Mouse (Mus musculus): ENCODE results near the gene Atg4b. TPM values are rescaled to one million over a fixed set of nuclear protein-coding genes. Genes with fewer than 3 reads are reported as not detected.
A peak's percentile ranks its signal among the peaks of the same experiment; 100 is the strongest.
"Not testable (repeated sequence)": the region's sequence is repeated elsewhere in the genome, so short reads cannot be mapped to it uniquely, and the experiment has no call there.

The Atg4b gene
- total RNA-seq, 4 experiments from 2014 or later = 77.7 to 85.0 (median 79.6) TPM

DNA sequence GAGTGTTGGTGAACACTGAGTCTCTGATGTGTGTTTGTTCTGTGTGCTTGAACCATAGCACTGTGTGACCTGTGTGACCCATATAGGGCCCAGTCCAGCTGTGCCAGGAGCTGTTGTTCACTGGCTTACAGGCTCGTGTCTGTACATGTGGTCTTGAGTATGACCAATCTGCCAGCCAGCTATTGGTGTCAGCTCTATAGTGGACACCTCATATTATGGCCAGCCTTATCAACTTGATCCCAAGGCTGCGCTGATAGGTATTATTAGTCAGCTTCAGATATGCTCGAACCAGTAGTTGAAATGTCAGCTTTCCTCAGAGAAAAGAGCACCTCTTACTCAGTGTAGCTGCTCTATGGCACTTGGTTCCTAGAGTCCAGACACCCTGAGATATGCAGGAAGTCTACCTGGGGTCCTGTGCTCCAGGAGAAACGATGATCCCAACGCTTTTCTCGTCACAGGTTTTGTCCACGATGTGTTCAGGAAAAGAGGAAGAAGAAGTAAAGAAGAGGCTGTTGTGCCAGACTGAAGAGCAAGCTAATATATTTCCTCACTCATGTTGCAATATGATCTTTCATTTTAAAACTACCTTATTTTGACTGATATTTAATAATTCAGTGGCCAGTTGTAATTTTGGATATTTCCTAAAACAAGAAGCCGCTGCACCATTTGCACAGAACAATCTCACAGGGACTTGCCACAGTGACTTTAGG is 66.7 kb downstream of the Atg4b start:
- no peak for DNase-seq (ENCODE audit: low spot score in 2 of 2)

DNA sequence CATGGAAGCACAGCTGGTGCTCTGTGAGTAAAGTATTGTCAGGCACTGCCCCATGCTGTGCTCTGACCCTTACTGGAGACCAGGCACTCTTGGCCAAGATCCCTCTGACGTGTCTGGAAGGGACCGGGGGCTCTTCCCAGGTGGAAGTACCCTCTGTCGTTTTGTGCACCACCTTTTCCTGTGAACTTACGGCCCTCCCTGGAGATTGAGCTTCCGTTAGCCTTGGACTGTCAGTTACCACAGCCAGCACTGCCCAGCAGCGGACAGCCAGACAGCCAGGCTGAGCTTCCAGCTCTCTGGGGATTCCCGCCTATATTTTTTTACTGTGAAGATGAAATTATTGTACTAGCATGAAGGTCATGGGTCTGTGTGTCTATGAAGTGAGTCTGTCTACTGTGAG is 67.4 kb downstream of the Atg4b start:
- DNase-seq (ENCODE audit: low spot score in 2 of 2) = no peak

DNA sequence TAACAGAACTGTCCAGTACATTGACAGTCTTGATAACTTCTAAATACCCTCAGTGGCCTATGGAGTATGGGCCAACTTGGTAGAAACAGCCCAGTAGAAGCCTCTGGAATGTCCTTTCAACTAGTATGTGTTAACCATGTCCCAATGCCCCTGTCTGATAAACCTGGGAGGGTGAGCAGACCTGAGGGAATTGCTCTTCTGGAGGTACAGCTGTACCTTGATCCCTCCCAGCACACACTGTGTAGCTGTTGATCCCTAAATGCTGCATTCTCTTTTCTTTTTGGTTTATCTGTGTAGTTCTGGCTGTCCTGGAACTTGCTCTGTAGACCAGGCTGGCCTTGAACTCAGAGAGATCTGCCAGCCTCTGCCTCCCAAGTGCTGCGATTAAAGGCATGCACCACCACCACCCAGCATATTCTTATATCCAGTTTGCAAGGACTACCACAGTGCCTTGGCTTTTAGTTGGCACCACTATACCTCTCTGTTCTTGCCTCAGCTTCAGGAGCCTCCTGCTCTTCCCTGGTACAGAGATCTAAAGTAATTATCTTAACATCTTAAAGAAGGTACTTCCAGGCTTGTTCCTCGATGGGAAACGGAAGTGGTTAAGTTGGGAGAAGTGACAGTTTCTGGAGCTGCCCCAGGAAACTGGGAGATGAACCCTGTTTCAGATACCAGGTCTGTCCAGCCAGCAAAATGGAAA is 72.6 kb downstream of the Atg4b start:
- no peak for DNase-seq (ENCODE audit: low spot score in 2 of 2)

DNA sequence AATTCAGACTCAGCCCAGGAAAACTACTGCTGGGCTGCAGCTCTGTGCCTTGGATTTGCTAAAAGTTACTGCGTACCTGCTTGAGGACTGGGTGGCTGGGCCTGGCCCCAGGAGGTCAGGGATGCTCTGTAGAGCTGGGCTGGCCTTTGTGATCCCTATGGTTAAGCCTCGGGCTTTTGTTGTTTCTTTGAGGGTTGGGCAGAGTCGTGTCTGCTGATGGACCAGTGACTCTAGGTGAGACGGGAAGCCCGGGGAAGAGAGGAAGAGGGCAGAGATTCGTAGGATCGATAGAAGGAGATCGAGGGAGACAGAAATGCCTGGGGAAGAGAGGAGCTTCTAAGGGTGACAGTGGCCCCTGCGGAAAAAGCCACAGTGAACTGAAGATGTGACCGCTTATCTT is 73.3 kb downstream of the Atg4b start, which contains the start of gene D2hgdh:
TSS of gene D2hgdh (plus strand) at position 301 of the 400 bp plus-strand sequence.
- DNase-seq (ENCODE audit: low spot score in 2 of 2) = peak in 1 of 2 experiments; percentile 10

DNA sequence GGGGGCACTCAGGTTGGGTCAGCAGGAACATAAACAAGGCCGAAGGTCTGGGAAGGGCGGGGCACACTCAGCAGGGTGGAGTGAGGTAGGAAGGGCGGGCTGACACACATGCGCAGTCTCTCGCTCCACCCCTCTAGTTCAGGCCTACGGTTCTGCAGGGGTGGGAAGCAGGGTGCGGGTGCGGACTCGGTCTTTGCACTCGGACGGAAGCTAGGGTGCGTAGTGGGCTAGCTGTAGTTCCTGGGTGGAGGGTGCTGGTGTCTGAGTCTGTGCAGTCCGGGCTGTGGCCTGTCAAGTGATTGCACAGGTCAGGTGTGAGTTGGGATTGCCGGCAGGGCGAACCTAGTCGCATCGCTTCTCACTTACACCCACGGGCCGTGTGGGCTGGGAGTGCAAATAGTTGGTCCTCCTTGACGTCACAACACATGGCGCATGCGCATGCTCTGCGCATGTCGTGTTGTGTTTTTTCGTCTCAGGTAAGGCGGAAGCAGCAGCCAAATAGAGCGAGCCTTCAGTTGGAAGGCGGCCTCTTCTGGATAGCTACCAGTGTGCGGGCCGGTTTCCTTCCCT is 73.9 kb downstream of the Atg4b start:
- DNase-seq (ENCODE audit: low spot score in 2 of 2) = peak; percentile 95 to 97

DNA sequence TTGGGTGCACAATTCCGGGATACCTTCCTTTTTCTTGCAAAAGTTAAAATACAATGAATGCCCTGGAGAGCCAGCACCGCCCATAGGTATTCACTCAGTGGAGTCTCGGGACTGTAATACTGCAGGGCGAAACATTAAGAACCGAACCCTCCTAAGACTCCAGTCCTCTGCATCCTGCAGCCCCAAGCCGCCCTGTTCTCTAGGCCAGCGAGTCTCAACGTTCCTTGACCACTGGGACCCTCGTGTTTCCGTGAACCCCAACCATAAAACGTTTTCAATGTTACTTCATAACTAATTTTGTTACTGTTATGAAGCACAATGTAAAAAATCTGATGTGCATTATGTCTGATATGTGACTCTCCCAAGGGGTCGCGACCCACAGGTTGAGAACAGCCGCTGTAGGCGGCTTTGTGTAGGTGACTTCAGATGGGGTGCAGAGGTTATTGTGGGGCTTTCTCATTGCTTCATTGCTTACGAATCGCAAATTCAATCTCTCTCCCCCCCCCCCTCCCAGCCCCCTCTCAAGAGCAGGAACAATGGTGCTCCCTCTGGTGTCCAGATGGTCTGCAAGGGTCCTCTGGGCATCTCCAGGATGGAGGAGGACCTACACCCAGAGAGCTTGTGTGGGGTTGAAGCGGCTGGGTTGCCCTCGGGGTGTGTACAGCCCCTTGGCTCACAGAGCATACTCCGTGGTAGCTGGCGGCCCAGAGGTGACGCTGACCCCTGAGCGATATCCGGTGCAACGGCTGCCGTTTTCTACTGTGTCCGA is 74.7 kb downstream of the Atg4b start:
- peak in 1 of 2 experiments; percentile 10 for DNase-seq (ENCODE audit: low spot score in 2 of 2)

DNA sequence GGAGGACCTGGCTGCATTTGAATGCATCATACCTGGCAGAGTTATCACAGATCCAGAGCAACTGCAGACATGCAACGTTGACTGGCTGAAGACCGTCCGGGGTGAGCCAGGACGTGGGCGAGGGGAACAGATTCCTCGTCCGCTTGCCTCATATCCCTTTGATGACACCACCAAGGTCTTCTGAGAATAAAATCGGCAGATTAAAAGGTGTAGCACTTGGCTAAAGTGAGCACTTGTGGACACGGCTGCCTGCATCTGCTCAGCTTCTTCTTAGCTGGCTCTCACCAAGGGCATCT is 75.2 kb downstream of the Atg4b start:
- DNase-seq (ENCODE audit: low spot score in 2 of 2) = peak in 1 of 2 experiments; percentile 28

DNA sequence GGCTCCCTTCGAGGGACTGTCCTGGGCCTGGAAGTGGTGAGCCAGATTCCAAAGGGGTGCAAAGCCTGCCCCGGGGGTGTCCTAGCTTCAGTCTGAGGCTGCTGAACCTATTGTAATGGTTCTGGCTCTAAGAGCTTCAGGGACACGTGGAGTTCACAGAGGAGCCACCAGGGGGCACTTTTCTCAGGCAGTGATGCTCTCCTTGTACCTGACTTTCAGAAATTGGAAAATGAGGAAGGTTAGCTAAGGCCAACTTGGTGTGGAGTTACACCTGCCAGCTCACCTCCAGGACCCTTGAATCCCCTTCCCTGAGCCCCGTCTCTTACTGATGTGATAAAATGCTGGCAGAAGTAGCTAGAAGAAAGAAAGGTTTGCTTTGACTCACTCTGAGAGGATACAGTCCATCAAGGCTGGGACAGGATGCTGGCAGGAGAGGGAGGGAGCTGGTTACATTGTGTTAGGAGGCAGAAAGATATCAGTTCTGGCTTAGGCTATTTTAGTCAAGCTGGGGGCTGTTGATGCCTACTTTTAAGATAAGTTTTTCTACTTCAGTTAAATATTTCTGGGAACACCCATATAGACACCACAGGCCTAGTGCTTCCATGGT is 81.6 kb downstream of the Atg4b start:
- not testable (repeated sequence) for DNase-seq (ENCODE audit: low spot score in 2 of 2)

DNA sequence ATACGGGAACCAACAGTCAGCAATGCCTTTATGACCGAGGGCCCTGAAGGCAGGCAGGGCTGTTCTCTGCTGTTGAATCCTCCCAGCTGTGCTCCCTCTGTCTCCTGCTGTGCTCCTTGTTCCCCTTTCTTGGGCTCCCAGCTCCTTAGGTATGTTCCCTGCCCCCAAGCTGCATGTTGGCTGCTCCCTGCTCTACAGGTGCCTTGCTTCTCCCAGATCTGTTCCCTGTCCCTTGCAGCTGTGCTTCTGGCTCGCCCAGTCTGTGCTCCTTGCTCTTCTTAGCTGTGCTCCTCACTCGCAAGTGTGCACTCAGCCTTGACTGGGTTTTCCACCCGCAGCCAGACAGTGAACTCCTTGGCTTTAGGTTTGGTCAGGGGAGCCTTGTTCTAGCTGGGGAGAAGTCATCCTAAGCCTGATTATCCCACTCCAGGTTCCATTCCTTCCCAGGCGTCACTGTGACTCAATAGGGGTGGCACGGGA is 83.4 kb downstream of the Atg4b start:
- no peak for DNase-seq (ENCODE audit: low spot score in 2 of 2)

DNA sequence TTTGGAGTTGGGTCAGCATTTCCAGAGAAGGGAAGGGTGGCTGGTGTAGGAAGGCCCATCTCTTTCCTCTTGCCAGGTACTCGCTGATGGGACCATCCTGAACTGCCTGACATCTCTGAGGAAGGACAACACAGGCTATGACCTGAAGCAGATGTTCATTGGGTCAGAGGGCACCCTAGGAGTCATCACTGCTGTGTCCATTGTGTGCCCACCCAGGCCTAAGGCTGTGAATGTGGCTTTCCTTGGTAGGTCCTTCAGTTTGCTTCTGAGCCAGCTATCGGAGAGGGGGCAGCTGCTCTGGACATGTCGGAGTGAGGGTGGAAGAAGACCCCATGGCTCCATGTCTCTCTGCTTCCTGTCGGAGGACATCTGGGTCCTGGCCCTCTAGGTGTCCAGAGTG is 83.9 kb downstream of the Atg4b start:
- no peak for DNase-seq (ENCODE audit: low spot score in 2 of 2)

DNA sequence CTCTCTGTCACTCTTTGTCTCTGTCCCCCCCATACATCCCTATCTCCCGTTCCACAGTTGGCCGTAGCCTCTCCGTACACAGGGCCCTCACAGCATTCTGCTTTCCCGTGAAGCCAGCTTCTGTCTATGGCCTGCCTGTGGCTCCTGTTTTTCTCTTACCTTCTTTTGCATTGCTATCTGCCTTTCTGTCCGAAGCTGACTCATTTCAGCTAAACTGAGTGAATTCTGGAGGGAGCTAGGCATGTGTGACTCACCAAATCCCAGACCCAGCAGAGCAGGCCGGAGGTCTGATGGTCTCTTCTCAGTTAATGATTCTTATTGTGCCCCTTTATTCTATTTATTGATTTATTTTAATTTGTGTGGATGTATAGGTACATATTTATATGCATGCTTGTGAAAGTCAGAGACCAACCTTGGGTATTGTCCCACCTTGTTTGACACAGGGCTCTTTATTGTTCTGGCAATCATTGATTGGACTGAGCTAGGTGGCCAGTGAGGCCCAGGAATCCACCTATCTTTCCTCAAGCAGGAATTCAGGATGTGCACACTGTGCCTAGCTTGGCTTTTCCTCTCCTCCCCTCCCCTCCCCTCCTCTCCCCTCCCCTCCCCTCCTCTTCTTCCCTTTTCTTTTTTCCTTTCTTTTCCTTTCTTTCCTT is 84.7 kb downstream of the Atg4b start:
- no peak for DNase-seq (ENCODE audit: low spot score in 2 of 2)

DNA sequence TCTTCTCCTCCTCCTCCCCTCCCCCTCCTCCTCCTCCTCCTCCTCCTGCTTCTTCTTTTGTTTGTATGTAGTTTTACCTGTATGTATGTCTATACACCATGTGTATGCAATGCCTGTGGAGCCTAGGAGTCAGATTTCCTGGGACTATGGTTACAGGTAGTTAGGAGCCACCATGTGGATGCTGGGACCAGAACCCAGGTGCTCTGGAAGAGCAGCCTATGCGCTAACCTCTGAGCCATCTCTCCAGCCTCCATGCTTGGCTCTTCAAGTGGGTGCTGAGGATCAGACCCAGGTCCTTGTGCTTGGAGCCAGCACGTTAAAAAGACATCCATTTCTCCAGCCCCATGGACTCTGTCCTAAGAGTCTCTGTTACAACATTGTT is 85.2 kb downstream of the Atg4b start:
- DNase-seq (ENCODE audit: low spot score in 2 of 2) = no peak

DNA sequence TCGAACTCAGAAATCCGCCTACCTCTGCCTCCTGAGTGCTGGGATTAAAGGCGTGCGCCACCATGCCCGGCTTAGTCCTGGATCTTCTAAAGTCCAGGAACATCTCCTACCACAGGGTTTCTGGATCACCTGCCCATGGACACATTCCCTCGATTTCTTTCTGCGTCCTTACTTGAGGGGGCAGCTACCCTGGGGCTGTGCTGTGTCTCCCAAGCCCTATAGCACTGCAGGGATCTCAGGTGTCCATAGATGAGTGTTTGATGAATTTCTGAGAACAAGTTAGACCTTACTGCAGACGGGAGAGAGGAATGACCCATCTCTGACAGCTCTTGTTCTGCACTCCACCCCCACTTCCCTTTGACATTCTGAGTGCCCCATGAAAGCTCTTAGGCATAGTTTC is 86.0 kb downstream of the Atg4b start:
- no peak for DNase-seq (ENCODE audit: low spot score in 2 of 2)

DNA sequence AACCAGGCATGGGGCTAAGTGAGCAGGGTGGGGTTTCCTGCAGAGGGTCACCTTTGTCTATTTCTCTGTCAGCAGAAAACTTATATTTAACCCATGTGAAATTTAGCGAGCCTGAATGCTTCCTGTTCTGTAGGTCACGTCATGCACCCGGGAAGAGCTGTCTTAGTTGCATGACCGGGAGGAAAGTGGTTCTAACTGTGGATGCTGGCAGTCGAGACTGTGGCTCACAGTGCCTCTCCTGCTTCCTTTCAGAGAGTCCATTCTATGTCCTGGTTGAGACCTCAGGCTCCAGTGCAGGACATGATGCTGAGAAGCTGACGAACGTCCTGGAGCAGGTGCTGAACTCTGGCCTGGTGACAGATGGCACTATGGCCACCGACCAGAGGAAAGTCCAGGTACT is 87.3 kb downstream of the Atg4b start:
- DNase-seq (ENCODE audit: low spot score in 2 of 2) = not testable (repeated sequence)

Other genes starting within 250 kb of the Atg4b start
- 10 to 100 TPM; 12.2 to 13.9 (median 12.8) TPM for gene Farp2, start 239.4 kb upstream of the Atg4b start, total RNA-seq (2022)
- 100 to 1,000 TPM; 350 to 369 (median 358) TPM for gene Stk25, start 92.8 kb upstream of the Atg4b start, total RNA-seq (2022)
- 10 to 100 TPM; 26.6 to 35.9 (median 30.8) TPM for gene Bok, start 65.8 kb upstream of the Atg4b start, total RNA-seq (2022)
- gene Thap4, start 3.4 kb downstream of the Atg4b start, total RNA-seq (2022) = 10 to 100 TPM; 33.6 to 45.6 (median 42.1) TPM
- 10 to 100 TPM; 45.2 to 50.9 (median 46.1) TPM for gene Dtymk, start 50.4 kb downstream of the Atg4b start, total RNA-seq (2022)
- 10 to 100 TPM; 11.8 to 14.5 (median 13.9) TPM for gene Ing5, start 52.5 kb downstream of the Atg4b start, total RNA-seq (2022)
- gene D2hgdh, start 73.4 kb downstream of the Atg4b start, total RNA-seq (2022) = 10 to 100 TPM; 11.0 to 18.3 (median 15.6) TPM
- gene Gal3st2, start 109.8 kb downstream of the Atg4b start, total RNA-seq (2022) = under 1 TPM in 2 of 4 experiments, not detected in 2; 0.13 to 0.14 TPM
- gene Gal3st2b, start 166.8 kb downstream of the Atg4b start, total RNA-seq (2022) = under 1 TPM; 0.16 to 0.41 (median 0.34) TPM
- under 1 TPM in 2 of 4 experiments, not detected in 2; 0.07 to 0.12 TPM for gene Gal3st2c, start 239.0 kb downstream of the Atg4b start, total RNA-seq (2022)

Measured in left cerebral cortex, adult 8-10 months (tissue).